Mouse (Mus musculus) liver, embryonic 14.5 days (tissue): Measurements from ENCODE around the gene Fem1b.

Experiments used
- CTCF ChIP-seq: IDR thresholded peaks from 2 replicates; pipeline ENCODE4 v1.5.1; 2016; ENCODE audit warnings: antibody characterized with exemption, low read depth, control low read depth
- EP300 ChIP-seq: IDR thresholded peaks from 2 replicates; pipeline ENCODE4 v1.6.1; 2016; ENCODE audit warnings: antibody characterized with exemption, low read depth

DNA sequence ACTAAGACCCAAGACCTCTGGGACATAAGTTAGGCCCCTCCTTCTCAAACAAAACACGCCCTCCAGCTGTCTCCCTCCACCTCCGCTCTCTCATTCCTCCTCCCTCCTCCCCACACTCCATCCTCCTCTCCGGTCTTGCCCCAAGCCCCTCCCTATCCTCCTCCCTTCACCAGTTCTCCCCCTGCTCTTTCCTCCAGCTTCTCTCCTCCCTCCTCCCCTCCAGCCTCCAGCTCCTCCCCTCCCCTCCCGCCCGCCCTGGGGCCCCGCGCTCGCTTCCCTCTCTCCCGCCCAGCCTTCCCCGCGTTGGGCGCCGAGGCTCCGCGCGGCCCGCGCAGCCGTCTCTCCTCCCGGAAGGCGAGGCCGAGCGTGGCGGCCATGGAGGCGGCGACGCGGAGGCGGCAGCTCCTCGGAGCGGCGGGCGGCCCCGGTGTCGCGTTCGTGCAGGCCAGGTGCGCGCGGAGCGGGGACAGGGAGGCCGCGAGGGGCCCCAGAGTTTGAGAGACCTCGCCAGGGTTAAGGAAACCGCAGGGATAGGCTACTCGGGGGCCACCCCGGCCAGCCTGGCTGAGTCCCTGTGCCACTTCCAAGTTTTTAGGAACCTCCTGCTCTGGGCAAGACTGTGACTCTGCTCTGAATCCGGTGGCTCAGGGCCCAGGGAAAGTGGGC, 26.9 kb upstream of the Fem1b start, which contains the start of gene Cln6:
- TF ChIP-seq CTCF = no peak
- no peak for TF ChIP-seq EP300
